Comparison of ENCODE assay signal across 30 mouse cellular contexts in genomic region chr9:35541941-35542340, GRCm38 (mm10). TPM values are rescaled to one million over a fixed set of nuclear protein-coding genes. Genes with fewer than 3 reads are reported as not detected.
"Had no signal": no experiment of that assay in that cellular context is flagged by ENCODE, and none has a peak within 500 bp of the region (broad histone marks: within the 10 kb centered on the region; RNA-seq: fewer than 3 reads in every experiment).

No protein-coding gene starts in this region.

- H3K27me3 ChIP-seq: embryonic facial prominence, embryonic 12.5 days; embryonic facial prominence, embryonic 13.5 days; embryonic facial prominence, embryonic 15.5 days; forebrain, embryonic 12.5 days; forebrain, embryonic 13.5 days; forebrain, embryonic 15.5 days had no signal

- H3K4me1 ChIP-seq: embryonic facial prominence, embryonic 12.5 days; embryonic facial prominence, embryonic 15.5 days; forebrain, embryonic 12.5 days; forebrain, embryonic 13.5 days; forebrain, embryonic 15.5 days had no signal

- H3K9ac ChIP-seq: embryonic facial prominence, embryonic 12.5 days; embryonic facial prominence, embryonic 13.5 days; embryonic facial prominence, embryonic 15.5 days; forebrain, embryonic 12.5 days; forebrain, embryonic 13.5 days; forebrain, embryonic 15.5 days; forebrain, postnatal 0 days had no signal

- H3K9me3 ChIP-seq: embryonic facial prominence, embryonic 10.5 days; embryonic facial prominence, embryonic 12.5 days; embryonic facial prominence, embryonic 13.5 days; embryonic facial prominence, embryonic 15.5 days; forebrain, embryonic 10.5 days; forebrain, embryonic 12.5 days; forebrain, embryonic 13.5 days; forebrain, embryonic 15.5 days had no signal

- H3K36me3 ChIP-seq: embryonic facial prominence, embryonic 10.5 days; embryonic facial prominence, embryonic 12.5 days; embryonic facial prominence, embryonic 13.5 days; embryonic facial prominence, embryonic 15.5 days; forebrain, embryonic 10.5 days had no signal

- H3K27ac ChIP-seq: embryonic facial prominence, embryonic 10.5 days; embryonic facial prominence, embryonic 12.5 days; embryonic facial prominence, embryonic 13.5 days; embryonic facial prominence, embryonic 15.5 days; forebrain, embryonic 10.5 days; forebrain, embryonic 12.5 days; forebrain, embryonic 13.5 days; forebrain, embryonic 15.5 days; gastrocnemius, adult 2 months had no signal

- H3K4me3 ChIP-seq: embryonic facial prominence, embryonic 10.5 days; embryonic facial prominence, embryonic 12.5 days; embryonic facial prominence, embryonic 13.5 days; embryonic facial prominence, embryonic 15.5 days; erythroblast, embryonic 14.5 days; forebrain, embryonic 10.5 days; forebrain, embryonic 12.5 days; forebrain, embryonic 13.5 days; forebrain, embryonic 15.5 days; gastrocnemius, adult 2 months had no signal

RNA-seq across cellular contexts. Expression of gene Ddx25, which starts 16.4 kb away (rescaled TPM):
- total RNA-seq: gastrocnemius, adult 18-20 months; gastrocnemius, adult 2 months; gastrocnemius, adult 8-10 months; gastrocnemius, postnatal 25 days; gastrocnemius, postnatal 36 days; granulocyte monocyte progenitor cell, adult 5-6 weeks; heart, adult 18-20 months had no signal
- polyA plus RNA-seq: erythroblast, embryonic 14.5 days had no signal

RNA-seq across cellular contexts. Expression of gene Gm1113, which starts 23.9 kb away (rescaled TPM):
- total RNA-seq: common myeloid progenitor, adult 5-6 weeks; forebrain, postnatal 0 days; gastrocnemius, adult 18-20 months; gastrocnemius, adult 2 months; gastrocnemius, adult 8-10 months; gastrocnemius, postnatal 10 days; gastrocnemius, postnatal 14 days; gastrocnemius, postnatal 25 days; gastrocnemius, postnatal 36 days; gastrocnemius, postnatal 4 days; granulocyte monocyte progenitor cell, adult 5-6 weeks; heart, adult 18-20 months had no signal
- polyA plus RNA-seq: cerebellum, adult 2 months; cortical plate, adult 2 months; embryonic facial prominence, embryonic 10.5 days; embryonic facial prominence, embryonic 11.5 days; embryonic facial prominence, embryonic 12.5 days; embryonic facial prominence, embryonic 13.5 days; embryonic facial prominence, embryonic 14.5 days; embryonic facial prominence, embryonic 15.5 days; erythroblast, embryonic 14.5 days; forebrain, embryonic 10.5 days; forebrain, embryonic 11.5 days; forebrain, embryonic 12.5 days; forebrain, embryonic 13.5 days; forebrain, embryonic 14.5 days; forebrain, embryonic 15.5 days; forebrain, embryonic 16.5 days; forebrain, postnatal 0 days; frontal cortex, adult 2 months; gonadal fat pad, adult 2 months had no signal

RNA-seq across cellular contexts. Expression of gene Pate2, which starts 28.1 kb away (rescaled TPM):
- total RNA-seq: gastrocnemius, adult 18-20 months; gastrocnemius, adult 2 months; gastrocnemius, adult 8-10 months; gastrocnemius, postnatal 25 days; gastrocnemius, postnatal 36 days; granulocyte monocyte progenitor cell, adult 5-6 weeks; heart, adult 18-20 months had no signal
